Mouse (Mus musculus) spleen, postnatal 4 days (tissue): ENCODE results near the gene Ppm1m.
"Not testable (repeated sequence)": the region's sequence is repeated elsewhere in the genome, so short reads cannot be mapped to it uniquely, and the experiment has no call there.

Source experiments
- DNase-seq, 2 experiments: peaks; one replicate each; pipeline ENCODE4 v3.0.0; 2022; ENCODE audit warnings: low spot score in 2 of 2

Ppm1m gene

DNA sequence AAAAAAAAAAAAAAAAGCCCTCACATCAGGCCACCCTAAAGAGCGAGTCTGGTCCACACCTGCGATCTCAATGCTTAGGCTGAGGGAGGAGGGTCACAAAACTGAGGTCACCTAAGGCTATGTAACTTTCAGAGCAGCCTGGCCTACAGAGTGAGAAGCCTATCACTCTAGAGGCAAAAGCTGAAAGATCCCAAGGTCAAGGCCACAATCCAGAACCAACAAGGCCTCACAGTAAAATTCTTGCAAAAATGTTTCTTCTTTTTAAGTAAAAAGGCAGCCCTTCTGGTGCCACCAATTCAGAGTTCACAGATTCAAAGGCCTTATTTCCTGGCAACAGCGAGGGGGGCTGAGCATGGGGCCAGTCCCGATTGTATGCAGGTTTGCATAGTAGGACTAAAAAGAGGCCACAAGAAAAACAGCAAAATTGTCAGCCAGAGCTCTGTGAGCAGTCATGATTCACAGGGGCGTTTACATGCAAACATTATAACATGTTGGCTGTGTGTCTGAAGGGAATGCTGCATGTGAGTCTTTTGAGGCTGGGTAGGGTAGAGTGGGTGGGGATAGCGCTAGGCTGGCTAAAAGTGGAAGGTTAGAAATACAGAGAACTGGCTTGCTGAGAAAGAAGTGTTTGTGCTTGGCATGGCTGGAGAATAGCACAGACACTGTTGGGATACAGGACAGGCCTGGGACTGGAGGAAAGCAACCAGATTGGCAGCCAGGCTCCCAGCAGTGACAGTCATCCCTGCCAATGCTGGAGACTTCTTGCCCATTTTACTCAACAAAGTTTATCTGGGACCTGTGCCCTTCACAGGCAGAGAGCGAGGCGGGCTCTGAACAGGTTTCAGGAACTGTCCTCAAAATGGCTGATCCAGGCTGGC is 5.4 kb downstream of the Ppm1m start:
- DNase-seq = no peak

DNA sequence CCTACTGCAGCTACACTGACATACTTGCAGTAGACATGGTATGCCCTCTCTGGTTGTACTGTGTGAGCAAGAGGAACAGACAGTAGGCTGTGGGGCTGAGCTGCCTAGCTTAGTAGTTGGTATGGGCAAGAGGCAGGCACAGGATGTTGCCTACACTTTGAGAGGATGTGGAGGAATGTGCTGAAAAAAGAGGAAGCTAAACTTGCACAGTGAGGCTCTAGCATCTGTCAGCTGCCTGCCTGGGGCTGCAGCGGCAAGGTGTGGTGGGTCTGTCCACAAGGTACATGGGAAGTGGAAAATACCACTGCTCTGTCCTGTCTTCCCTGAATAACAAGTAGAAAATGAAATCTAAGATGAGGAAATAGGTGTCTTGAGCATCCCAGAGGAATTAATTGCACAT is 6.5 kb downstream of the Ppm1m start:
- DNase-seq = no peak

DNA sequence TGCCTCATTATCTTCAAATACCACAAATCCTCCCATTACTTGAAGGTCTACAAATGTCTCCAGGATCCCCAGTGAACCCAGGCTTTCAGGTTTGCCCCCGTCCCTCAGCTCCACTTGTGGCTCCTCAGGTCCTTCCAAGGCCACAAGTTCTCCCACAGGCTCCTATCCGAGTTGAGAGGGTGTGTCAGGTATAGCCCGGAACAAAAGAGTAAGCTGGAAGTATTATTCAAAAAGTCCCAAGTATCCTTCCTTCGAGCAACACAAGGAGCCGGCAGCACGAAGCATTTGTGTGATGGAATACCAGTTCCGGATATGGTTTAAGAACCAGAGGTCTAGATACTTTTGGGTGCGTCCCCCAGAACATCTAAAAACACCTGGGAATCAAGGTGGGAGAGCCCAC is 7.5 kb downstream of the Ppm1m start:
- DNase-seq = no peak

DNA sequence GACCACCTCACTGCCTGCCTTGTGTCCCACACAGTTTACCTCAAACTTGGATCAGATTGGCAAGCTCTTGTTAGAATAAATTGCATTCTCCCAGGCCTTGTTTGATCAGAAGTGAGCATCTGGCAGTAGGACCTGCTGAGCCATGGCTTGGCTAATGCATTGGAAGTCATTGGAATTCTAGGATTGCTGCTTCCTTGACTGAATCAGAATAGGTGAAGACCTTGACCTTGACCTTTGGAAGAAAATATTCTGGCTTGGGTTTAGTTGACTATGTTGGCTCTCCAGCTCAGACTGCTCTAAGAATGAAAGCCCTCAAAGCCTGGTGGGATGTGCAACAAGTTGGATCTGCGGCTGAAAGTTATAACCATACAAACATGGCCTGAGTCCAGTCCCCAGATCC is 8.2 kb downstream of the Ppm1m start:
- DNase-seq = no peak

DNA sequence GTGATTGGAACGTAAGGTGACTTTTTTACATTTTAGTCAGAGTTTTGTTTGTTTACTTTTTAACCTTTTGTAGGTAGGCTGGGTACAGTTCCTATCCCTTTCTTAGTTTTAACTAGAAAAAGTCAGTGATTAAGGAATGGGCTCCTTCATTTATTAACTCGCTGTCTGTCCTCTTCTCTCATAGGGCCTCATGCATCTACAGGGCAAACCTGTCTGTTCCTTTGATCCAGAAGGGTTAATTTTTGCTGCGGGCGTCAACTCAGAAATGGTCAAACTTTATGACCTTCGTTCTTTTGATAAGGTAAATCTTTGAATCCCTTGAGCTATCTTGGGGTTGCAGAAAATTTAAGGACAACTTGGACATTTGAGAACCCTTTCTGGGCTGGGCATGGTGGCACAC is 15.6 kb downstream of the Ppm1m start:
- no peak for DNase-seq

DNA sequence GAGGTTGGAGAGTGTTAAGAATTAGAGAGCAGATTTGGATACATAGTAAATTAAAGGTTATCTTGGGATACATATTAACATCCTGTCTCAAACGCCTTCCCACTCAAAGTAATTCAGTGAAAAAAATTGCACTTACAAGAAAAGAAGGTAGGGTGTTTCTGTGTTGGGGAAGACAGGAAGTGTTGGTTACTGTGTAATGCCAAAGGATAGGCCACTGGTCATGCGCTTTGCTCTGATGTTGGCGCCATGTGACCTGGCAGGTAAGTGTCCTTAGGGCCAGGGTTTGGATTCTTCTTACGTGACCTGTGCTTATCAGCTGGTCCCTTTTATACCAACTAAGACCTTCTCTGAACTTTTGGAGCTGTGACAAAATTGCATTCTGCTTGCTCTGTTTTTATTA is 17.4 kb downstream of the Ppm1m start:
- DNase-seq = no peak

DNA sequence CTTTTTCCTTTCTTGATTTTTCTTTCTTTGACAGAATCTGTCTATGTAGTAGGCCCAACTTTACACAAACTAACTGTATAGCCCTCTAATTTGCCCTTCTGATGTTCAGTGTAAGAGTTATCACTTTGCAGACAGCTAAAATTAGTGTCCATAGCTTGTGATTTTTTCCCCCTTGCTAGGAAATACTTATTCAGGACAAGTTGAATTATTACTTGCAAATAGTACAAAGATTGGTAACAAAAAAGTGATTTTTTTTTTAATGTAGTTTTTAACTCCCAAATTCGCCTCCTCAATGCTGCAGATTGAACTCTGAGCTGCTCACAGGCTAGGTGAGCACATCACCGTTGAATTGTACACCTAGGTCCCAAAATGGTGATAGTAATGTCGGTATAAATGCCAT is 19.6 kb downstream of the Ppm1m start:
- no peak for DNase-seq

DNA sequence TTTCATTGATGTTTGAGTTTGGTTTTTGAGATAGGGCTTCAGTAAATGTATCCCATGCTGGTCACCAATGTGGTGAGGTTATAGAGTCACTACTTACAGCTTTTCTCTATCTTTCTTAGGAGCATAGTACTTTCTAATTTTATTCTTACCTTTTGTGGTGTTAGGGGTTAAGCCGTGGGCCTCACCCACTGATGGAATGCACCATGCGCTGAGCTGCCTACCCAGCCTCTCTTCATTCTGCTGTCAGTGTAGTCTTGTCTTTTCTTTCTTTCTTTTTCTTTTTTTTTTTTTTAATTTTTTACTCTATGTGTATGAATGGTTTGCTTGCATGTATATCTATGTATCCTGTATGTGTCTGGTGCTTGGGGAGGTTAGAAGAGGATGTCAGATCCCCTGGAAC is 20.1 kb downstream of the Ppm1m start:
- DNase-seq = no peak

DNA sequence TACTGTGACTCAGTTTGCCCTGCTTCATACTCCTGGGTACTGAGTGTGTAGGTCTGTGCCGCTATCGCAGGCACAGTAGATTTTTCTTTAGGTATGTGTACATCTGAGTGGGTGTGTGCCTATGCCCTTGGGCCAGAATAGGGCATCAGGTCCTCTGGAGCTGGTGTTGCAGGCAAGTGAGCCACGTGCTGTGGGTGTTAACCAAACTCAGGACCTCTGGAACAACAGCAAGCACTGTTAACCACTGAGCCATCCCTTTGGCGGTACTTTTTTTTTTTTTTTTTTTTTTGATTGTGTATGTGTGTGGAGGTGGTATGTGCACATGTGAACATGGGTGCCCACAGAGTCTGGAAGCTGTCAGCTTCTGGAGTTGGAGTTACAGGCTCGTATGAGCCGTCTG is 21.7 kb downstream of the Ppm1m start:
- no peak for DNase-seq

DNA sequence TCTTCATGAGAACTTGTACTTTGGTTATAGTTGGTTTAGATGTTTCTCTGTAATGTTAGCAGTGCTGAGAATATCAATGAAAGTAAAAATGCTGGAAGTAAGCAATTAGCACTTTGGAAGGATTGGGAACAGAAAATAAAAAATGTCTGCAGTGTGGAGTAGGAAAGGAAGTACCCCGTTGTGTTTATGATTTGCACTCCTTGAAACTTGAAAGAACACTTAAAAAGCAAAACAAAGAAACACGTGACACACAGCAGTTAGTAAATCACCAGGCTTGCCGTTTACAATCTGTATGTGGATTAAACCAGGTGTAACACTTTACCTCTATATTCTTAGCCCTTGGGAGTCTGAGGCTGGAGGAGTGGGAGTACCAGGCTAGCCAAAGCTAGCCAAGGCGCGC is 22.8 kb downstream of the Ppm1m start:
- DNase-seq = no peak

DNA sequence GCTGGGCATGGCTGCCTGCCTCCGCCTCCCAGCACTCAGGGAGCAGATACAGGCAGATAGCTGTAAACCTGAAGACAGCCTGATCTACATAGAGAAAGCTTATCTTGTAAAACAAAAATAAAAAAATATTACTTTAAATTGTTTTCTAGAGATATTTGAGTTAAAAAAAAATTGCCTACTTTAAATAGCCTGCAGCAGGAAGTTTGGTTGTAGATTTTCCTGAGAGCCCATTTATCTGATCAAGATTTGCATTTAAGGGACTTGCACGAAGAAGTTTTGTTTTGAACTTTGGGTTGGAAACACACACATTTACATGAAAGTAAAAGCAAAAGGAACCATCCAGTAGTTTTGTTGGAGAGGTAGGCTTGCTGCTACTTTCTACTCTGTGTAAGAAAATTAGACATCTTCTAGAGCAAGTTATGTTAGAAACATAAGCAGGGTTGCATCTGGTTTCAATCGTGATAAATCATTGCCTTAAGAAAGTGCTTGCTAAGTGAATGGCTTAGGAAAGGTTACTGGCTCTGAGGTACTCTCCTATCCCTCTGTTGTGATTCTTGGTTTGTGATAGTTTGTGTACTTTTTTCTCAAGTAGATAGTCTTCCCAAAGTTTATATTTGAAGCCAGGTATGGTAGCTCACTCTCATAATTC is 23.9 kb downstream of the Ppm1m start:
- DNase-seq = no peak

DNA sequence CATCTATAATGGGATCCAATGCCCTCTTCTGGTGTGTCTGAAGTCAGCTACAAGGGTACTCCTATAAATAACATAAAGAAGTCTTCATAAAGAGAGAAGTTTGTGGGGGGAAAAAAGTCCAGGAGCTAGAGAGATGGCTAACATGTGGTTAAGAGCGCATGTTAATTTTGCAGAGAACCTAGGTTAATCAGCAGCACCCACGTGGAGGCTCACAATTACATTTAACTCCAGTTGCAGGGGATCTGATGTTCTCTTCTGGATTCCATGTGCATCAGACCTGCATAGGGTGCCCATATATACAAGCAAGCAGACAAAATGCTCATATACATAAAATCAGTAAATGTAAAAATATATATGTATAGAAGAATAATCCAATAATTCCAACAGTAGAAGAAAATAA is 26.2 kb downstream of the Ppm1m start:
- no peak for DNase-seq

DNA sequence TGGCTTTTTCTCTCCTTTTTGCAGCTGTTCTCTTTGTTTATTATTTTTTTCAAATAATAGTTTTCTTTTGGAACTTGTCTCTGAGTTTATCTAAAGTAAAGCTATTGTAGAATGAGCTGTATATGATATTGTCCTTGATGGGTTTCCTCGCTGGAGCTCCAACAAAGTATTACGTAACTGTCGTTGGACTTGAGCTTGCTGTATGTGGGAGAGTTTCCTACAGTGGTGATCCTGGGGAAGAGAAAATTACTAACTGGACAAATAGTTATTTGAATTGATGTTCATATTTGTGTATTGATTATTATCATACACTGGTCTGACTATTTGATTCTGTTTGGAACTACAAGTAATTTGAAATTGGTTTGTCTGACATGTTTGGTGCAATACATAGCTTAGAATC is 27.0 kb downstream of the Ppm1m start:
- DNase-seq = no peak

DNA sequence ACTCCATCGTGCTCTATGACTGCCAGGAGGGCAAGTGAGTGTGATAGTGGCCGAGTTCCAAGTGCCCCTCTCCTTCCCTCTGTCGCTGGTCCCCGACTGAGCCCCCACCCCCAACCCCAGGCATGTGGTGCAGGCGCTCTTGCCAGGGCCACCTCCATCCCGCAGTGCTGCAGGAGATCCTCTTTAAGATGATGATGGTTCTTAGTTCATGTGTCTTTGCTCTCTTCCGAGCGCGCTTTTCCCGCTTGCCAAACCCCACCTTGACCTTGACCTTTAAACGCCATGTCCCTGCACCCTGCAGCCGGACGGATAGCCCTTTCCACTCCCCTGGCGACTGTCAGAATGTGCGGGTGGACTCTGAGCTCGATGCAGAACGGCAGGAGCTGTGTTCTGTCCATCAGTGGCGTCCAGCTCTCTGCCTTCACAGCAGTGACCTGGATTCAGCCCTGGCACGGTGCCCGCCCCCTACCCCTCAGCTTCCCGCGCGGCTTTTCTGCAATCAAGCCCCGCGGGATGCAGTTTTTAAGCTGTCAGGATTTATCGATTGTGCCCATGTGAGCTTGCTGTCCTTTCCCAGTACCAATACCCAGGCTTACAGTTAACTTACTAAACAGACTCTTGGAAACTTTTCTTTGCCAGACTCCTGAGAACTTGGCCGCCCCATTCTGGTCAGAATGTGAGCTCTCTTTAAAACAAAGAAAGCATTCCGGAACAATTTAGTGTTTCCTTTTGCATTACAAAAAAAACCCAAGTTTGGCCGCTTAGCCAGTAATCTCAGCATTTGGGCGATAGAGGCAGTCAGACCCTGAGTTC is 28.0 kb downstream of the Ppm1m start:
- peak; percentile 60 to 82 for DNase-seq

DNA sequence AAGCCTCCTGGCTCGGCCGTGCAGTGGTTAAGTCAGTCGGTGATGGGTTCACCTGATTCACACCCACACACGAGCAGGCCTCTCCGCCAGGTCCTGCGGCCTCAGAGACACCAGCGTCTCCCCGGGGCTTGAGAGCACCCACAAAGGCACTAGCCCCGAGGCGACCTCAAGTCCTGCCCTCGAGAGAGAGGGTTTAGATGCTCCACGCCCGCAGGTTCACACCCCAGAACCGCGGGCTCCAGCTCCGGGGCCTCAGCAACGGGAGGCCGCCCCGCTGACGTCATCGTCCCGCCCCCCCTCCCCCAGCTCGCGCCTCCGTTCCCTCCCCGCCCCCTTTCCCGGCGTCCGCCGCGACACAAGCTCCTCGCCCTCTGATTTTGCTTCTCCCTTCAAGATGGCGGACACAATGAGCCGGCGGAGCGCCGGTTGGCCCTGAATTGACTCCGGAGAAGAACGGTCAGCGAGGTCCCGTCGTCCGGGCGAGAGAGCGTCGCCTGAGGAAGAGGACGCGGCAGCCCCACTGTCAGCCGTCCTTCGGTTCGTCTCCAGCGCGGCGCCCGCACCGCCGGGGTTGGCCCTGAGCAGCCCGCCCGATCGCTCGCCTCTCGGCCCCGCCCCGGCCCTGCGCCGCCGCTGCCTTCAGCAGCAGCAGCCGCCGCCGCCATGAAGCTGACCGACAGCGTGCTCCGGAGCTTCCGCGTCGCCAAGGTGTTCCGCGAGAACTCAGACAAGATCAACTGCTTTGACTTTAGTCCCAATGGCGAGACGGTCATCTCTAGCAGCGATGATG is 28.8 kb downstream of the Ppm1m start, which contains the start of gene Wdr82:
Gene Wdr82, plus strand, starts transcription at position 373 of the 790 bp plus-strand sequence.
- peak; percentile 89 to 94 for DNase-seq

DNA sequence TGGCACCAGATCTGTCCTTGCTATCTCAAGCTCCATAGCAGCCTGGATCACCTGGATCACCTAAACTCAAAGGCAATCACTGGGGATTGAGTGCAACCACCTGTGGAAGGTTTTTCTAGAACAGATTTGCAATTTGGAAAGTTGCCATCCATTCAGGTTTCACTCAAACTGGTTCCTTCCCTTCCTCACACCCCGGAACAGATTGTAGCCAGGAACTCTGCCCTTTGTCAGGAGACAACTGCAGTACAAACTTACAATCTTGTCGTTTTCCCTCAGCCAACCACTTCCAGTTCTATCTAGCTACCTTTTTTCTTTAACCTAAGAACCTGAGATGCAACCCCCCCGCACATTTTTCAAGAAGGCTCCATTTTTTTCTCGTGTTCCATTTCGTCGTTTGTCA is 29.6 kb downstream of the Ppm1m start:
- no peak for DNase-seq

DNA sequence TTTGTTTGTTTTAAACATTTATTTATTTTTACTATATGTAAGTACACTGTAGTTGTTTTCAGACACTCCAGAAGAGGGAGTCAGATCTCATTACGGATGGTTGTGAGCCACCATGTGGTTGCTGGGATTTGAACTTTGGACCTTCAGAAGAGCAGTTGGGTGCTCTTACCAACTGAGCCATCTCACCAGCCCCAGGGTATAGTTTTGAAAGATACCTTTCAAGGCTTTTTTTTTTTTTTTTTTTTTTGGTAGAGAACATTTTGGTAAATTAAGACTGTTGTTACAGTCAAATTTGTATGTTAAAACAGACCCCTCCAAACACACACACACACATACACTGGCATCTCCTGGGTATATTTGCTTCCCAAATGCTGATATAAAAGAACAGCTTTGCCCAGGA is 30.5 kb downstream of the Ppm1m start:
- not testable (repeated sequence) for DNase-seq

DNA sequence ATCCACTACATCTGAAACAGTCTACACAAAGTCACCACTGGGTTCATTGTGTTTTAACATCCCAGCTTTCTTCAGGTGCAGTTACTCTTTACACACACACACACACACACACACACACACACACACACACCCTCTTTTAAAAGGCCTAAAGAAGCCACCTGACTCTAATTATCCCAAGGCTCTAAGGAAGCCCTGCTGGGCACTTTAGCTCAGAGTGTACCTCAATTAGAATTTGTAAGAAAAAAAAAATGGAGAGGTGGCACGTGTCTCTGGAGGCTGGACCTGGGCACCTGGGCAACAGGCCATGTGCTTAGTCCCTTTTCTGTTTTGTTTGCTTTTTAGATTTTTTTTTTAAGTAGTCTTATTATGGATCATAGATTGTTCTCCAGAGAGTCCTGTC is 31.8 kb downstream of the Ppm1m start:
- DNase-seq = no peak

DNA sequence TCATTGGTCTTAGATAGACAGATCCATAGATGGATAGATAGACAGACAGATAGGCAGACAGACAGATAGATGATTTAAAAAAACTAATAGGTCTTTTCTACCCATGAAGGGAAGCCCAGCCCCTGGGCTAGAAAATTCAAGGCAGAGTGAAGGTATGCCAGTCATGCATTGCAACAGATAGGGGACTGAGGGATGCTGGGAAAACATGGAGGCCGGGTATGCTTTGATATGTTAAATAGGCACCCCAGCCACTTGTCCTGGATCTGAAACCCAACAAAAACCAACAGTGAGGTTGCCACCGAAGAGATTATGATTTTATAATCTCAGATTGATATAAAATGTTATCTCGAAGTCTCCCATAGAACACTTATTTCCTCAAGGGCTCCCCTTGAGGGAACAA is 32.3 kb downstream of the Ppm1m start:
- no peak for DNase-seq

DNA sequence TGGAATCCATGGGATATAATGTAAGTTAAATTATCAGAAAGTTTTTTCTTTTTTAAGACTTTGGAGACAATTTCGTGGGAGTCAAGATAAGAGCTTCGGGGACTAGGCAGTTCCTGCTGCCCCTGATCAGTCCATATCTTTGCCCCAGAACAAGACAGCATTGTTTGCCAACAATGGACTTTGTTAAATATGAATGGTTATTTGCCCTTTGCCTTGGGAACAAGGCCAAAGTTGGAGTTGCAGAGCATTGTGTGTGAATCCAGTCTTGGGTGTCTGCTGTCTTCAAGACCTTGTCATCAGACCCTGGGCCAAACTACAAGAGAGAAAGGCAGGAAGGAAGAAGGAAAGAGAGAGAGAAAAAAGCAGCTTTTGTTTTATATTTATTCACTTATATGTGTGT is 32.8 kb downstream of the Ppm1m start:
- no peak for DNase-seq

DNA sequence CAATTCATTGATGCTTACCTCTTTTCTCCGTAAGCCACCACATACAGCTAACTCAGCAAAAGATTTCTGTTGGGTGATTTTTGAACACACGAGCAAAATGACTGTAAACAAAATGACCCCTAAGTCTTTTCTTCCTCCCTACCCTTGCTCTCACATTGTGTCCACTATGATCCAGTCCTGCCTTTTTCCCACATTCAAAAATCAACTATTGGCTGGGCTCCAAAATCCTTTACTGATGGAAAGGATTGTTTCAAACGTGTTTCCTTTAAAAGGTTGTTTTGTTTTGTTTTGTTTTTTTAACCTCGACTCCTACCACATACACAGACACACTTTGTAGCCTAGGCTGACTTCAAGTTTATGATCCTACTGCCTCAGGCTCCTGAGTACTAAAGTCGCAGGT is 39.1 kb downstream of the Ppm1m start:
- no peak for DNase-seq
